Mouse (Mus musculus): ENCODE data around the gene Tsnax.

Gene Tsnax

GRCm38 (mm10) chr8:125043935-125044334 is 31.1 kb downstream of the Tsnax start:
- DNase-seq = no peak

- DNase-seq = no peak
These were observed 33.0 kb downstream of the Tsnax start for GRCm38 (mm10) chr8:125045760-125046159.

- DNase-seq = no peak
These were observed 36.4 kb downstream of the Tsnax start for GRCm38 (mm10) chr8:125049051-125049750.

GRCm38 (mm10) chr8:125049826-125050225 is 37.0 kb downstream of the Tsnax start:
- DNase-seq = no peak

- DNase-seq = peak; percentile 83 to 85
These were observed 39.2 kb downstream of the Tsnax start for GRCm38 (mm10) chr8:125052026-125052425.

- peak; percentile 27 to 29 for DNase-seq
These were observed 41.0 kb downstream of the Tsnax start, which contains the start of gene Disc1 for GRCm38 (mm10) chr8:125053505-125054435. Gene Disc1 (plus strand): TSS chr8:125054195.

GRCm38 (mm10) chr8:125054436-125054810 is 41.6 kb downstream of the Tsnax start:
- peak; percentile 50 to 61 for DNase-seq

- no peak for DNase-seq
These were observed 48.1 kb downstream of the Tsnax start for GRCm38 (mm10) chr8:125060904-125061303.

GRCm38 (mm10) chr8:125065596-125065995 is 52.8 kb downstream of the Tsnax start:
- DNase-seq = no peak

GRCm38 (mm10) chr8:125066913-125067595 is 54.3 kb downstream of the Tsnax start:
- DNase-seq = peak; percentile 75 to 77

GRCm38 (mm10) chr8:125067596-125067960 is 54.8 kb downstream of the Tsnax start:
- peak; percentile 83 to 86 for DNase-seq

GRCm38 (mm10) chr8:125068146-125068905 is 55.5 kb downstream of the Tsnax start:
- DNase-seq = peak; percentile 32 to 37

GRCm38 (mm10) chr8:125069304-125069703 is 56.5 kb downstream of the Tsnax start:
- no peak for DNase-seq

GRCm38 (mm10) chr8:125069733-125070132 is 56.9 kb downstream of the Tsnax start:
- DNase-seq = no peak

- no peak for DNase-seq
These were observed 61.3 kb downstream of the Tsnax start for GRCm38 (mm10) chr8:125074141-125074540.

- no peak for DNase-seq
These were observed 61.8 kb downstream of the Tsnax start for GRCm38 (mm10) chr8:125074581-125074980.

GRCm38 (mm10) chr8:125075389-125075788 is 62.6 kb downstream of the Tsnax start:
- no peak for DNase-seq

- DNase-seq = no peak
These were observed 64.5 kb downstream of the Tsnax start for GRCm38 (mm10) chr8:125077326-125077725.

GRCm38 (mm10) chr8:125078771-125079384 is 66.1 kb downstream of the Tsnax start:
- DNase-seq = no peak

GRCm38 (mm10) chr8:125080388-125081344 is 67.9 kb downstream of the Tsnax start:
- no peak for DNase-seq

- DNase-seq = peak in 1 of 2 experiments; percentile 11
These were observed 70.9 kb downstream of the Tsnax start for GRCm38 (mm10) chr8:125083746-125084145.
